Mouse (Mus musculus): ENCODE results near the gene Mtch1. TPM values are rescaled to one million over a fixed set of nuclear protein-coding genes. Genes with fewer than 3 reads are reported as not detected.

The Mtch1 gene
- polyA plus RNA-seq, 1 experiment from 2014 or later, result 278 TPM

GRCm38 (mm10) chr17:29293807-29294605, 53.7 kb downstream of the Mtch1 start:
- H3K27me3 ChIP-seq (replicated peaks; ENCODE audit: low read depth, poor library complexity, severe bottlenecking), result no peaks in the 10 kb centered on the region
- DNase-seq (ENCODE audit: low spot score), result no peak
- H3K27ac ChIP-seq (replicated peaks), result no peak overlapping the region; the same call in 1 of the 2 replicates
- H3K4me1 ChIP-seq, result peaks cover 26% of the 10 kb centered on the region
- H3K36me3 ChIP-seq (replicated peaks), result peaks cover 66% of the 10 kb centered on the region
- H3K9me3 ChIP-seq, result no peaks in the 10 kb centered on the region
- no peak overlapping the region for H3K4me3 ChIP-seq
- 80% methylated on average over 9 of the region's 9 CpGs for WGBS

DNA sequence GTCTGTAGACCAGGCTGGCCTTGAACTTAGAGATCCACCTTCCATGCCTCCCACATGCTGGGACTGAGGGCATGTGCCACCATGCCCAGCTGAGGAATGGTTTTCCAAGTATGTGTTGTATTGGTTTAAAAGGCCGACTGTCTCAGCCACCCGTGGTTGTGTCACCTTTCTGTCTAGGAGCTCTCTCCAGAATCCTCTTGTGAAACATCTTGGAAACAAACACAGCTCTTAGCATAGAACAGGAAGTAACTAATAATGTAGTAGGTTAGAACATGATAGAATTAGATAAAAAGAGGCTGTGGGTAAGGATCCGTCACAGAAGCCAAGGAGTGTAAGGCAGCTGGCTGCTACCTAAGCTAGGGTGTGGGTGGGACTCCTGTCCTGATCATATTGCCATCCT, 54.7 kb downstream of the Mtch1 start:
- H3K36me3 ChIP-seq (replicated peaks), result peaks cover 56% of the 10 kb centered on the region
- no peak for DNase-seq (ENCODE audit: low spot score)
- H3K27me3 ChIP-seq (replicated peaks; ENCODE audit: low read depth, poor library complexity, severe bottlenecking), result no peaks in the 10 kb centered on the region
- H3K9me3 ChIP-seq, result no peaks in the 10 kb centered on the region
- H3K4me3 ChIP-seq, result no peak overlapping the region
- H3K27ac ChIP-seq (replicated peaks), result no peak overlapping the region
- H3K4me1 ChIP-seq, result peaks cover 26% of the 10 kb centered on the region
- WGBS, result 89% methylated on average over 3 of the region's 3 CpGs

- no peak for DNase-seq (ENCODE audit: low spot score)
- Histone ChIP-seq H3K4me1 (peaks cover 15% of the 10 kb centered on the region), H3K9me3 (no peaks in the 10 kb centered on the region), H3K36me3 (replicated peaks) (peaks cover 50% of the 10 kb centered on the region), H3K27ac (replicated peaks) (no peak overlapping the region), H3K27me3 (replicated peaks; ENCODE audit: low read depth, poor library complexity, severe bottlenecking) (no peaks in the 10 kb centered on the region), H3K4me3 (no peak overlapping the region)
- 89% methylated on average over 7 of the region's 7 CpGs for WGBS
Observed at GRCm38 (mm10) chr17:29291793-29292192, 55.9 kb downstream of the Mtch1 start.

DNA sequence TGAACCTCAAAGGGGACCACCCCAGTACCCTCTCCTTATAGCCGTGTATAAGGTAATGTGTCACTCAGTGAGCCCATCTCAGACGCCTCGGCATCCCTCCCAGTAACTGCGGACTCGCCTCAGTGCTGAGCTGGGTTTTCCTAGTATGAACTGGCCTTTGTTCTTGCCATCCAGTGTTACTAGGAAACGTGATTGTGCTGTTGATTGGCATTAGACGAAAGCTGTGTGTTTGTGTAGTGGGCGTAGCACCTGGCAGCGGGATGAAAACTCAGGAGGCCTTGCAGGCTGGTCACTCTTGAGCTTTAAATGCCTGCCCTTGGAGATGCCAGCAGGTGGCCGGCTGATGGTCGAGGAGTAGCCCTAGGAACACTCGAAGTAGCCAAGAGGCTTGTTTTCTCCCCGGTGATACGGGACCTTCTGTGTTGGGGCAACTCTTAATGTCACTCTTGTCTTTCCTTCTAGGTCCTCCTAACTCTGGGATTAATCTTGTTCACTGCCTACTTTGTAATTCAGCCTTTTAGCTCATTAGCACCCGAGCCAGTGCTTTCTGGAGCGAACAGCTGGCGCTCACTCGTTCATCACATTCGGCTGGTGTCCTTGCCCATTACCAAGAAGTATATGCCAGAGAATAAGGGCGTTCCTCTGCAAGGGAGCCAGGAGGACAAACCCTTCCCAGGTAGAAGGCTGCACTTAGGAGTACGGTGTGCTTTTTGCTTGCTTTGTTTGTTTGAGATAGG, 65.3 kb downstream of the Mtch1 start:
- Histone ChIP-seq H3K9me3 (peaks cover 2% of the 10 kb centered on the region; the same call in 1 of the 2 replicates), H3K27me3 (replicated peaks; ENCODE audit: low read depth, poor library complexity, severe bottlenecking) (no peaks in the 10 kb centered on the region), H3K36me3 (replicated peaks) (peaks cover 51% of the 10 kb centered on the region), H3K4me3 (no peak overlapping the region), H3K4me1 (peaks cover 11% of the 10 kb centered on the region), H3K27ac (replicated peaks) (no peak overlapping the region)
- WGBS, result 76% methylated on average over 21 of the region's 21 CpGs
- no peak for DNase-seq (ENCODE audit: low spot score)

Other genes with a start within 250 kb of the Mtch1 start
- gene Rab44, start 233.8 kb downstream of the Mtch1 start, polyA plus RNA-seq (2016; fragmentation: Nextera tagmentation; extraction: Ambion mirVana), result 0.09 and 0.21 TPM in 2 replicates
- 3.6 and 4.7 TPM in 2 replicates for gene Cpne5, start 109.8 kb downstream of the Mtch1 start, polyA plus RNA-seq (2016; fragmentation: Nextera tagmentation; extraction: Ambion mirVana)
- 219 and 227 TPM in 2 replicates for gene Ppil1, start 83.7 kb downstream of the Mtch1 start, polyA plus RNA-seq (2016; fragmentation: Nextera tagmentation; extraction: Ambion mirVana)
- 47.8 and 49.5 TPM in 2 replicates for gene BC004004, start 79.1 kb downstream of the Mtch1 start, polyA plus RNA-seq (2016; fragmentation: Nextera tagmentation; extraction: Ambion mirVana)
- 0.65 and 0.91 TPM in 2 replicates for gene Pi16, start 30.3 kb downstream of the Mtch1 start, polyA plus RNA-seq (2016; fragmentation: Nextera tagmentation; extraction: Ambion mirVana)
- gene Fgd2, start 13.0 kb upstream of the Mtch1 start, polyA plus RNA-seq (2016; fragmentation: Nextera tagmentation; extraction: Ambion mirVana), result 10.2 and 12.3 TPM in 2 replicates
- gene Pim1, start 142.8 kb upstream of the Mtch1 start, polyA plus RNA-seq (2016; fragmentation: Nextera tagmentation; extraction: Ambion mirVana), result 31.6 and 33.2 TPM in 2 replicates
- gene Gm17657, start 201.7 kb upstream of the Mtch1 start, polyA plus RNA-seq (2016; fragmentation: Nextera tagmentation; extraction: Ambion mirVana), result not detected in 2 replicates
- 18.4 and 19.5 TPM in 2 replicates for gene Tbc1d22b, start 201.9 kb upstream of the Mtch1 start, polyA plus RNA-seq (2016; fragmentation: Nextera tagmentation; extraction: Ambion mirVana)
- gene Tmem217, start 204.5 kb upstream of the Mtch1 start, polyA plus RNA-seq (2016; fragmentation: Nextera tagmentation; extraction: Ambion mirVana), result 1.0 and 1.5 TPM in 2 replicates